Mouse (Mus musculus) T-helper 17 cell (primary cell): ENCODE data around the gene Ten1.

ENCODE experiments used
- in situ Hi-C, 2 experiments: fragments of 300-600 bp; cut with MboI, MseI; formaldehyde crosslinking; loops; 1 replicate in 1 of 2; 2 replicates in 1 of 2; pipeline ENCODE4 v1.15.1; 2025; ENCODE audit warnings: high pct_unique_total_duplicates in 2 of 2

Gene Ten1

GRCm38 (mm10) chr11:116196866-116197583 lies 1.6 kb upstream of the Ten1 start:
- in situ Hi-C loops, result no loop called here

- in situ Hi-C loops, result no loop called here
Measured at GRCm38 (mm10) chr11:116197584-116197906, 1.1 kb upstream of the Ten1 start.

GRCm38 (mm10) chr11:116198132-116198531 lies 523 bp upstream of the Ten1 start:
- in situ Hi-C loops, result no loop called here

- in situ Hi-C loops, result no loop called here
Measured at GRCm38 (mm10) chr11:116201151-116201550, 2.5 kb downstream of the Ten1 start.

- in situ Hi-C loops, result no loop called here
Measured at GRCm38 (mm10) chr11:116203150-116203549, 4.5 kb downstream of the Ten1 start.

GRCm38 (mm10) chr11:116206678-116207077 lies 8.0 kb downstream of the Ten1 start:
- in situ Hi-C loops, result no loop called here

- in situ Hi-C loops, result no loop called here
Measured at GRCm38 (mm10) chr11:116208660-116209059, 10.0 kb downstream of the Ten1 start.

GRCm38 (mm10) chr11:116209257-116209656 lies 10.6 kb downstream of the Ten1 start:
- in situ Hi-C loops, result no loop called here

- in situ Hi-C loops, result no loop called here
Measured at GRCm38 (mm10) chr11:116210696-116211095, 12.0 kb downstream of the Ten1 start.

- in situ Hi-C loops, result no loop called here
Measured at GRCm38 (mm10) chr11:116212847-116213246, 14.2 kb downstream of the Ten1 start.

GRCm38 (mm10) chr11:116213877-116214510 lies 15.3 kb downstream of the Ten1 start:
- in situ Hi-C loops, result no loop called here

GRCm38 (mm10) chr11:116215181-116215580 lies 16.5 kb downstream of the Ten1 start:
- in situ Hi-C loops, result no loop called here

- in situ Hi-C loops, result no loop called here
Measured at GRCm38 (mm10) chr11:116215991-116216390, 17.3 kb downstream of the Ten1 start.

- in situ Hi-C loops, result no loop called here
Measured at GRCm38 (mm10) chr11:116216549-116216948, 17.9 kb downstream of the Ten1 start.

GRCm38 (mm10) chr11:116218263-116218662 lies 19.6 kb downstream of the Ten1 start:
- in situ Hi-C loops, result no loop called here

- in situ Hi-C loops, result no loop called here
Measured at GRCm38 (mm10) chr11:116218737-116219400, 20.2 kb downstream of the Ten1 start.

GRCm38 (mm10) chr11:116219885-116220284 lies 21.2 kb downstream of the Ten1 start:
- in situ Hi-C loops, result loop anchor here (5.0 kb wide), 2 partner anchors 77 to 237 kb away; no protein-coding TSS in a partner anchor

GRCm38 (mm10) chr11:116221931-116222739 lies 23.5 kb downstream of the Ten1 start:
- in situ Hi-C loops, result loop anchor here (5.0 kb wide), 2 partner anchors 75 to 235 kb away; no protein-coding TSS in a partner anchor

- in situ Hi-C loops, result loop anchor here (5.0 kb wide), 2 partner anchors 75 to 235 kb away; no protein-coding TSS in a partner anchor
Measured at GRCm38 (mm10) chr11:116222740-116223059, 24.0 kb downstream of the Ten1 start.

- in situ Hi-C loops, result no loop called here
Measured at GRCm38 (mm10) chr11:116226414-116226813, 27.8 kb downstream of the Ten1 start.

GRCm38 (mm10) chr11:116228699-116229098 lies 30.0 kb downstream of the Ten1 start:
- in situ Hi-C loops, result no loop called here

- in situ Hi-C loops, result no loop called here
Measured at GRCm38 (mm10) chr11:116232427-116232826, 33.8 kb downstream of the Ten1 start.
